Mouse (Mus musculus) heart, postnatal 0 days (tissue): ENCODE data around the gene Zfyve9. TPM values are rescaled to one million over a fixed set of nuclear protein-coding genes. Genes with fewer than 3 reads are reported as not detected.
"Not testable (repeated sequence)": the region's sequence is repeated elsewhere in the genome, so short reads cannot be mapped to it uniquely, and the experiment has no call there.

Experiments used
- ATAC-seq: fragments of 200-750 bp; cut with Nextera tagmentation; 2 replicates; pipeline ENCODE4 v1.8.0; 2017; ENCODE audit warnings: low read depth, moderate number of reproducible peaks, moderate library complexity; ENCODE audit not compliant: insufficient read depth
- DNase-seq: peaks from one replicate; pipeline ENCODE4 v3.0.0-alpha.2; 2016; ENCODE audit warnings: low spot score
- H3K27ac ChIP-seq: fragments of 300-500 bp; sonication (generic); 2 replicates; pipeline ENCODE4 v1.5.1; 2014; ENCODE audit warnings: low read depth, mild to moderate bottlenecking
- H3K27me3 ChIP-seq: fragments of 300-500 bp; sonication (generic); 2 replicates; pipeline ENCODE4 v1.6.1; 2014; ENCODE audit warnings: low read length, mixed read lengths; ENCODE audit not compliant: control insufficient read depth, insufficient read depth
- H3K36me3 ChIP-seq: fragments of 300-500 bp; sonication (generic); replicated peaks from 2 replicates; pipeline ENCODE4 v1.6.1; 2014; ENCODE audit warnings: low read length, mixed read lengths; ENCODE audit not compliant: control insufficient read depth, insufficient read depth
- H3K4me1 ChIP-seq: fragments of 300-500 bp; sonication (generic); 2 replicates; pipeline ENCODE4 v1.6.1; 2014; ENCODE audit warnings: antibody characterized with exemption; ENCODE audit not compliant: control insufficient read depth, insufficient read depth
- H3K4me2 ChIP-seq: fragments of 300-500 bp; sonication (generic); 2 replicates; pipeline ENCODE4 v1.6.1; 2014; ENCODE audit warnings: low read depth, mild to moderate bottlenecking, low read length, moderate library complexity
- H3K4me3 ChIP-seq: fragments of 300-500 bp; sonication (generic); 2 replicates; pipeline ENCODE4 v1.5.1; 2014; ENCODE audit warnings: low read depth, low read length
- H3K9ac ChIP-seq: fragments of 300-500 bp; sonication (generic); replicated peaks from 2 replicates; pipeline ENCODE4 v1.6.1; 2014; ENCODE audit warnings: low read depth, low read length, mixed read lengths
- H3K9me3 ChIP-seq: fragments of 300-500 bp; sonication (generic); replicated peaks from 2 replicates; pipeline ENCODE4 v1.6.1; 2016; ENCODE audit warnings: low read length; ENCODE audit not compliant: control insufficient read depth
- CTCF ChIP-seq: IDR thresholded peaks from 2 replicates; pipeline ENCODE4 v1.5.1; 2016; ENCODE audit warnings: antibody characterized with exemption, control low read depth, low read depth
- EP300 ChIP-seq: IDR thresholded peaks from 2 replicates; pipeline ENCODE4 v1.6.1; 2016; ENCODE audit warnings: antibody characterized with exemption, low read depth
- WGBS: fragments of 180-500 bp; shearing (Covaris S2); extraction: QIAGEN DNeasy Blood & Tissue Kit; methylation state at CpG from one replicate; pipeline ENCODE4 v1.1.7; 2014; 5-methylcytosine and 5-hydroxymethylcytosine counted together
- polyA plus RNA-seq: library from polyadenylated mRNA; unstranded; fragments of >200 nt; fragmentation: Nextera tagmentation; extraction: Ambion mirVana; gene quantifications from 2 replicates; pipeline ENCODE4 v1.2.1, GENCODE M21; 2015
- total RNA-seq: library from RNA; depleted of rRNA; stranded (reverse); fragments of >200 nt; gene quantifications from 2 replicates; pipeline ENCODE4 v1.2.3, GENCODE M21; 2014; ENCODE audit warnings: low replicate concordance

The Zfyve9 gene
- total and polyA plus RNA-seq, 2 experiments from 2014 or later = 3.1 to 9.8 TPM

GRCm38 (mm10) chr4:108721245-108721784, 59.3 kb downstream of the Zfyve9 start:
- 43% methylated on average over 3 of the region's 3 CpGs for WGBS
- ATAC-seq = no peak
- H3K27me3 ChIP-seq = no peaks in the 10 kb centered on the region
- H3K36me3 ChIP-seq = peaks cover 21% of the 10 kb centered on the region
- H3K4me2 ChIP-seq = no peak overlapping the region
- H3K4me3 ChIP-seq = no peak overlapping the region
- no peak overlapping the region for H3K9ac ChIP-seq
- DNase-seq = no peak
- no peak overlapping the region for H3K27ac ChIP-seq
- 0 out of 2 replicates have a peak, but pooled peaks cover 4% of the 10 kb centered on the region for H3K4me1 ChIP-seq
- TF ChIP-seq EP300 = no peak
- TF ChIP-seq CTCF = no peak
- H3K9me3 ChIP-seq = no peaks in the 10 kb centered on the region

GRCm38 (mm10) chr4:108719349-108719748, 61.2 kb downstream of the Zfyve9 start, which contains the start of gene 3110021N24Rik:
Gene 3110021N24Rik, plus strand, starts transcription at chr4:108719649.
- Histone ChIP-seq H3K4me1 (0 out of 2 replicates have a peak, but pooled peaks cover 4% of the 10 kb centered on the region), H3K9ac (no peak within 1 kb of the TSS), H3K27ac (no peak within 1 kb of the TSS), H3K27me3 (no peaks in the 10 kb centered on the region), H3K4me3 (no peak within 1 kb of the TSS), H3K36me3 (peaks cover 16% of the 10 kb centered on the region), H3K4me2 (no peak within 1 kb of the TSS), H3K9me3 (no peaks in the 10 kb centered on the region)
- no peak for DNase-seq
- TF ChIP-seq EP300 (no peak), CTCF (no peak)
- ATAC-seq = no peak
- WGBS = 80% methylated on average over 5 of the region's 5 CpGs

DNA sequence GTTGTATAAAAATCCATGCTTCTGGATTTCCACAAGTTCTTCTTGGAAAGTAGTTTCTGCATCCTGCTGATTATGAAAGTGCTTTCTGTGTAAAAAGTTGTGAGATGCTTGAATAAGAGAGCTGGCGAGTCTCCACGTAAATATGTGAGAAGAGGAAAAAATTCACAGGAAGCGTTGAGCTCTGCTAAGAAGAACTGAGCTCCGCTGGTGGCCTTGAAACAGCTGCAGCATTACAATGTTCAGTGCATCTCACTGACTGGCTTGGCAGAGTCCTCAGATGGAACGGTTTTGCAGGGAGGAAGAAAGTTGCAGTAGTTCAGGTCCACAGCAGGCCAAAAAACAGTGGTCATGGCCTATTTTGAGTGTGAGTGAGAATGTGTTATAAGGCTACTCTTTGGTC, 72.4 kb downstream of the Zfyve9 start:
- H3K9me3 ChIP-seq = no peaks in the 10 kb centered on the region
- ATAC-seq (no peak), DNase-seq (peak; percentile 35)
- no peaks in the 10 kb centered on the region for H3K27me3 ChIP-seq
- no peaks in the 10 kb centered on the region for H3K4me1 ChIP-seq
- no peak overlapping the region for H3K27ac ChIP-seq
- no peak overlapping the region for H3K9ac ChIP-seq
- no peak overlapping the region for H3K4me3 ChIP-seq
- 73% methylated on average over 5 of the region's 5 CpGs for WGBS
- TF ChIP-seq EP300 (no peak), CTCF (no peak)
- no peak overlapping the region for H3K4me2 ChIP-seq
- H3K36me3 ChIP-seq = no peaks in the 10 kb centered on the region

GRCm38 (mm10) chr4:108696934-108697333, 83.7 kb downstream of the Zfyve9 start:
- no peak overlapping the region for H3K4me2 ChIP-seq
- ATAC-seq (0 out of 2 replicates have a peak, but pooled peaks have one; percentile 39), DNase-seq (peak; percentile 60)
- 0 out of 2 replicates have a peak, but pooled peaks cover 3% of the 10 kb centered on the region for H3K36me3 ChIP-seq
- 53% methylated on average over 3 of the region's 3 CpGs for WGBS
- no peak overlapping the region for H3K4me3 ChIP-seq
- H3K4me1 ChIP-seq = no peaks in the 10 kb centered on the region
- H3K27me3 ChIP-seq = no peaks in the 10 kb centered on the region
- H3K9me3 ChIP-seq = no peaks in the 10 kb centered on the region
- H3K9ac ChIP-seq = no peak overlapping the region
- H3K27ac ChIP-seq = no peak overlapping the region
- TF ChIP-seq CTCF = peak; percentile 77
- no peak for TF ChIP-seq EP300

GRCm38 (mm10) chr4:108691469-108691868, 89.1 kb downstream of the Zfyve9 start:
- Histone ChIP-seq H3K4me3 (no peak overlapping the region), H3K27me3 (no peaks in the 10 kb centered on the region), H3K9ac (no peak overlapping the region), H3K4me2 (no peak overlapping the region), H3K9me3 (no peaks in the 10 kb centered on the region), H3K4me1 (no peaks in the 10 kb centered on the region), H3K27ac (no peak overlapping the region), H3K36me3 (peaks cover 24% of the 10 kb centered on the region)
- TF ChIP-seq EP300 (no peak), CTCF (no peak)
- ATAC-seq = no peak
- DNase-seq = no peak

DNA sequence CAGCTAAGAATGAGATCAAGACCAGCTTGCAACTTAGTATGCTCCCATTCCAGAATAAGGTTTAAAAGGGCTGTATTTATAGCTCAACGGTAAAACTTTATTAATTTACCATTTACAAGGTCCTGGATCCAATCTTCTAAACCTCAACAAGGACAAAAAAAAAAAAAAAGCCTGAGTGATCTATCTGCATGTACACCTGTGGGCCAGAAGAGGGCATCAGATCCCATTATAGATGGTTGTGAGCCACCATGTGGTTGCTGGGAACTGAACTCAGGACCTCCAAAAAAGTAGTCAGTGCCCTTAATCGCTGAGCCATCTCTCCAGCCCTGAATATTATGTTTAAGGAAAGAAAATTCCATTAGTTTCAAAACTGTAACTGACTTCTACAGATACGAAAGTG, 90.1 kb downstream of the Zfyve9 start:
- H3K4me3 ChIP-seq = no peak overlapping the region
- TF ChIP-seq CTCF (no peak), EP300 (no peak)
- no peaks in the 10 kb centered on the region for H3K27me3 ChIP-seq
- no peak overlapping the region for H3K9ac ChIP-seq
- no peaks in the 10 kb centered on the region for H3K9me3 ChIP-seq
- no peak for ATAC-seq
- peaks cover 30% of the 10 kb centered on the region for H3K36me3 ChIP-seq
- WGBS = 94% methylated on average over 3 of the region's 3 CpGs
- DNase-seq = no peak
- H3K4me1 ChIP-seq = no peaks in the 10 kb centered on the region
- H3K4me2 ChIP-seq = no peak overlapping the region
- no peak overlapping the region for H3K27ac ChIP-seq

- H3K9me3 ChIP-seq, DNase-seq, H3K9ac ChIP-seq, H3K4me2 ChIP-seq, H3K4me1 ChIP-seq, H3K27ac ChIP-seq, H3K27me3 ChIP-seq, ATAC-seq, H3K4me3 ChIP-seq: not testable (repeated sequence)
- 88% methylated on average over 6 of the region's 7 CpGs for WGBS
- peaks cover 41% of the 10 kb centered on the region for H3K36me3 ChIP-seq
Observed at GRCm38 (mm10) chr4:108687098-108687497, 93.5 kb downstream of the Zfyve9 start.
